Mouse (Mus musculus) liver, embryonic 11.5 days (tissue): ENCODE results near the gene Eif4g3. TPM values are rescaled to one million over a fixed set of nuclear protein-coding genes. Genes with fewer than 3 reads are reported as not detected.

Source experiments
- ATAC-seq: fragments of 200-750 bp; cut with Nextera tagmentation; replicated peaks from 2 replicates; pipeline ENCODE4 v1.8.0; 2017; ENCODE audit warnings: moderate number of reproducible peaks, mild to moderate bottlenecking, moderate TSS enrichment, moderate library complexity; ENCODE audit not compliant: low FRiP score
- DNase-seq: peaks from one replicate; pipeline ENCODE4 v3.0.0-alpha.2; 2017; ENCODE audit warnings: low spot score
- H3K27ac ChIP-seq: fragments of 300-500 bp; sonication (generic); 2 replicates; pipeline ENCODE4 v1.5.1; 2014; ENCODE audit warnings: mild to moderate bottlenecking, low read depth, low read length, control low read depth
- H3K27me3 ChIP-seq: fragments of 300-500 bp; sonication (generic); replicated peaks from 2 replicates; pipeline ENCODE4 v1.6.1; 2014; ENCODE audit warnings: low read length, mixed read lengths; ENCODE audit not compliant: control insufficient read depth, insufficient read depth
- H3K36me3 ChIP-seq: fragments of 300-500 bp; sonication (generic); 2 replicates; pipeline ENCODE4 v1.6.1; 2014; ENCODE audit warnings: mild to moderate bottlenecking, low read length, moderate library complexity, mixed read lengths; ENCODE audit not compliant: control insufficient read depth, insufficient read depth
- H3K4me1 ChIP-seq: fragments of 300-500 bp; sonication (generic); replicated peaks from 2 replicates; pipeline ENCODE4 v1.6.1; 2014; ENCODE audit warnings: low read length, mixed read lengths; ENCODE audit not compliant: control insufficient read depth, insufficient read depth
- H3K4me2 ChIP-seq: fragments of 300-500 bp; sonication (generic); 2 replicates; pipeline ENCODE4 v1.6.1; 2014; ENCODE audit warnings: mild to moderate bottlenecking, control low read depth, moderate library complexity
- H3K4me3 ChIP-seq: fragments of 300-500 bp; sonication (generic); 2 replicates; pipeline ENCODE4 v1.5.1; 2014; ENCODE audit warnings: low read depth, low read length, control low read depth
- H3K9ac ChIP-seq: fragments of 300-500 bp; sonication (generic); 2 replicates; pipeline ENCODE4 v1.6.1; 2014; ENCODE audit warnings: low read depth, low read length, control low read depth
- H3K9me3 ChIP-seq: fragments of 300-500 bp; sonication (generic); 2 replicates; pipeline ENCODE4 v1.6.1; 2016; ENCODE audit warnings: low read length, inconsistent platforms, mixed read lengths; ENCODE audit not compliant: control insufficient read depth
- WGBS: fragments of 180-500 bp; shearing (Covaris S2); extraction: QIAGEN DNeasy Blood & Tissue Kit; methylation state at CpG from one replicate; pipeline ENCODE4 v1.1.7; 2014; 5-methylcytosine and 5-hydroxymethylcytosine counted together
- polyA plus RNA-seq: library from polyadenylated mRNA; unstranded; fragments of >200 nt; fragmentation: Nextera tagmentation; extraction: Ambion mirVana; gene quantifications from 2 replicates; pipeline ENCODE4 v1.2.1, GENCODE M21; 2014

Gene Eif4g3
- polyA plus RNA-seq, 1 experiment from 2014 or later: 28.3 TPM

- ATAC-seq: no peak
- 94% methylated on average over 6 of the region's 6 CpGs for WGBS
- DNase-seq: no peak
These were observed 15.8 kb downstream of the Eif4g3 start for GRCm38 (mm10) chr4:138008646-138009045.

GRCm38 (mm10) chr4:138009786-138010502, 17.1 kb downstream of the Eif4g3 start:
- ATAC-seq: no peak
- DNase-seq: no peak
- Histone ChIP-seq H3K4me3 (no peak overlapping the region), H3K27me3 (no peaks in the 10 kb centered on the region), H3K36me3 (peaks cover 31% of the 10 kb centered on the region), H3K4me1 (peaks cover 4% of the 10 kb centered on the region), H3K9me3 (no peaks in the 10 kb centered on the region), H3K9ac (no peak overlapping the region), H3K4me2 (no peak overlapping the region), H3K27ac (no peak overlapping the region)
- 95% methylated on average over 4 of the region's 4 CpGs for WGBS

More at GRCm38 (mm10) chr4:138008646-138009045, 15.8 kb downstream of the Eif4g3 start:
- Histone ChIP-seq H3K27me3 (no peaks in the 10 kb centered on the region), H3K9me3 (no peaks in the 10 kb centered on the region), H3K4me2 (no peak overlapping the region), H3K4me1 (no peaks in the 10 kb centered on the region; the same call in 1 of the 2 replicates), H3K9ac (no peak overlapping the region), H3K36me3 (peaks cover 23% of the 10 kb centered on the region), H3K4me3 (no peak overlapping the region), H3K27ac (no peak overlapping the region)

GRCm38 (mm10) chr4:138013723-138014479, 21.1 kb downstream of the Eif4g3 start:
- DNase-seq (no peak), ATAC-seq (no peak)
- no peaks in the 10 kb centered on the region for H3K9me3 ChIP-seq
- H3K9ac ChIP-seq: no peak overlapping the region
- H3K27me3 ChIP-seq: no peaks in the 10 kb centered on the region
- WGBS: 92% methylated on average over 15 of the region's 15 CpGs
- H3K36me3 ChIP-seq: peaks cover 31% of the 10 kb centered on the region
- H3K27ac ChIP-seq: no peak overlapping the region
- no peak overlapping the region for H3K4me3 ChIP-seq
- peaks cover 21% of the 10 kb centered on the region for H3K4me1 ChIP-seq
- no peak overlapping the region for H3K4me2 ChIP-seq

- Histone ChIP-seq H3K9me3 (no peaks in the 10 kb centered on the region), H3K4me1 (peaks cover 24% of the 10 kb centered on the region), H3K36me3 (peaks cover 30% of the 10 kb centered on the region), H3K4me2 (no peak overlapping the region), H3K27me3 (no peaks in the 10 kb centered on the region), H3K4me3 (no peak overlapping the region), H3K27ac (no peak overlapping the region), H3K9ac (no peak overlapping the region)
- ATAC-seq: peak; percentile 73
- WGBS: 39% methylated on average over 4 of the region's 4 CpGs
- no peak for DNase-seq
These were observed 23.1 kb downstream of the Eif4g3 start for GRCm38 (mm10) chr4:138015966-138016365.

- Histone ChIP-seq H3K4me1 (peaks cover 24% of the 10 kb centered on the region), H3K9me3 (no peaks in the 10 kb centered on the region), H3K27ac (no peak overlapping the region), H3K4me2 (no peak overlapping the region), H3K4me3 (no peak overlapping the region), H3K9ac (no peak overlapping the region), H3K27me3 (no peaks in the 10 kb centered on the region), H3K36me3 (peaks cover 23% of the 10 kb centered on the region)
- ATAC-seq (no peak), DNase-seq (no peak)
- 90% methylated on average over 11 of the region's 11 CpGs for WGBS
These were observed 24.3 kb downstream of the Eif4g3 start for GRCm38 (mm10) chr4:138017085-138017637.

GRCm38 (mm10) chr4:138018011-138018410, 25.2 kb downstream of the Eif4g3 start:
- Histone ChIP-seq H3K9ac (no peak overlapping the region), H3K36me3 (peaks cover 16% of the 10 kb centered on the region), H3K27ac (no peak overlapping the region), H3K4me1 (peaks cover 29% of the 10 kb centered on the region), H3K4me2 (no peak overlapping the region), H3K4me3 (no peak overlapping the region), H3K27me3 (no peaks in the 10 kb centered on the region), H3K9me3 (no peaks in the 10 kb centered on the region)
- ATAC-seq (no peak), DNase-seq (no peak)
- 86% methylated on average over 6 of the region's 6 CpGs for WGBS

GRCm38 (mm10) chr4:138020231-138020630, 27.4 kb downstream of the Eif4g3 start:
- no peaks in the 10 kb centered on the region for H3K9me3 ChIP-seq
- H3K4me3 ChIP-seq: no peak overlapping the region
- H3K27ac ChIP-seq: no peak overlapping the region
- H3K36me3 ChIP-seq: peaks cover 7% of the 10 kb centered on the region
- ATAC-seq: no peak
- H3K4me1 ChIP-seq: peaks cover 39% of the 10 kb centered on the region
- WGBS: 81% methylated on average over 6 of the region's 6 CpGs
- no peak overlapping the region for H3K4me2 ChIP-seq
- H3K27me3 ChIP-seq: no peaks in the 10 kb centered on the region
- DNase-seq: no peak
- H3K9ac ChIP-seq: no peak overlapping the region

GRCm38 (mm10) chr4:138021651-138022050, 28.8 kb downstream of the Eif4g3 start:
- ATAC-seq: no peak
- H3K27me3 ChIP-seq: no peaks in the 10 kb centered on the region
- H3K4me1 ChIP-seq: peaks cover 26% of the 10 kb centered on the region
- H3K4me3 ChIP-seq: no peak overlapping the region
- H3K4me2 ChIP-seq: no peak overlapping the region
- H3K9me3 ChIP-seq: no peaks in the 10 kb centered on the region
- H3K27ac ChIP-seq: no peak overlapping the region
- H3K36me3 ChIP-seq: peaks cover 10% of the 10 kb centered on the region
- WGBS: 90% methylated on average over 6 of the region's 6 CpGs
- H3K9ac ChIP-seq: no peak overlapping the region
- no peak for DNase-seq
